Mouse (Mus musculus): Measurements from ENCODE around the gene Clec4d.

The Clec4d gene

GRCm38 (mm10) chr6:123308033-123308432 lies 46.1 kb downstream of the Clec4d start, which contains the start of gene Vmn2r19:
Gene Vmn2r19, plus strand, starts transcription at chr6:123308333.
- DNase-seq (ENCODE audit: low spot score in 2 of 2), result no peak

Data from cerebellum, postnatal 4 days (tissue).